Mouse (Mus musculus) MN1 (cell line): ENCODE data around the gene Adamts4.
A peak's percentile ranks its signal among the peaks of the same experiment; 100 is the strongest.
"Not testable (repeated sequence)": the region's sequence is repeated elsewhere in the genome, so short reads cannot be mapped to it uniquely, and the experiment has no call there.

ENCODE experiments used
- DNase-seq: peaks from one replicate; pipeline ENCODE4 v3.0.0-alpha.2; 2016; ENCODE audit warnings: low spot score

The Adamts4 gene

GRCm38 (mm10) chr1:171279012-171279705, 28.9 kb downstream of the Adamts4 start:
- DNase-seq: no peak

DNA sequence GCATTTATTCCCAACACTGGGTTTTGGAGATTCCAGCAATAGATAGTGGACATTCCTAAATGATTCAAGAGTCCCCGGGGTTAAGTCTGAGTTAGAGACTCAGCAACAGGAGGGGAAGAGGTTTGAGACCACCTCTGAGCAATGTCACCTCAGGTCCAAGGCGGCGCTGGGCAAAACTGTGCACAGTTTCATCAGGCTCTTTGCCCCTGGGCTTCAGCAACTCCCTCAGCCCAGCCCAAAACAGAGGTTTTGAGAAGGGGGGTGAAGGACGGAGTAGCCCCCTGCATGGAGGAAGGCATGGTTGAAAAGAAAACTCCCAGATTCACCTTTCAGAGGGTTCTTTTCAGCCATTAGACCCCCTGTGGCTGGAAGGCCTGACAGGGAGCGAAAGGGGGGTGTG, 29.5 kb downstream of the Adamts4 start:
- no peak for DNase-seq

DNA sequence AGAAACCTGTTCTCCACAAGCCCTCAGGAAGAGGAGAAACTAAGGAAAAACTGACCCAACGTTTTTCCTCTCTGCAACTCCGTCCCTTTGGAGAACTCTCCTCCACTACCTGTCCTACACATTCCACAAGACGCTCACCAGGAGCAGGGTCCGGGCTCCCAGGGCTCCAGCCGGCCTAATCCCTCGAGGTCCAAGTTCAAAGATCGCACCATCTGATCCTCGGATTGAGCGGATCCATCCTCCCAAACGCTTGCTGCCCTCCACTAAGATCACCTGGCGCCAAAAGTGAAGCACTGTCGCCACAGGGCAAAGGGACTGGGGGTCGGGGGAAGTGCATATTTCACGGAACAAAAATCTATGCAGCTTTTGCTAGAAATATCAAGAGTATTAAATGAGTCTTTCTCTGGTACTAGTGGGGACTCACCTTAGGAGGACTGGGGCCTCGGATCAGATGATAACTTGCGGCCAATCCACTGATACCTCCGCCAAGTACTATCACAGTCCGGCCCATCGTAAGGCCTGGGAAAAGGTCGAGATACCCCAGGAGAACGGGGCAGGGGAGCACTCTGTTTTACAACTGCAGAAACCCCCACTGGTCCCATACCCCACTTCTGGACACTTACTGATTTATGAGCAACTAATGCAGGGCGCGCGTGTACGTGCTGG, 30.2 kb downstream of the Adamts4 start:
- peak; percentile 38 for DNase-seq

DNA sequence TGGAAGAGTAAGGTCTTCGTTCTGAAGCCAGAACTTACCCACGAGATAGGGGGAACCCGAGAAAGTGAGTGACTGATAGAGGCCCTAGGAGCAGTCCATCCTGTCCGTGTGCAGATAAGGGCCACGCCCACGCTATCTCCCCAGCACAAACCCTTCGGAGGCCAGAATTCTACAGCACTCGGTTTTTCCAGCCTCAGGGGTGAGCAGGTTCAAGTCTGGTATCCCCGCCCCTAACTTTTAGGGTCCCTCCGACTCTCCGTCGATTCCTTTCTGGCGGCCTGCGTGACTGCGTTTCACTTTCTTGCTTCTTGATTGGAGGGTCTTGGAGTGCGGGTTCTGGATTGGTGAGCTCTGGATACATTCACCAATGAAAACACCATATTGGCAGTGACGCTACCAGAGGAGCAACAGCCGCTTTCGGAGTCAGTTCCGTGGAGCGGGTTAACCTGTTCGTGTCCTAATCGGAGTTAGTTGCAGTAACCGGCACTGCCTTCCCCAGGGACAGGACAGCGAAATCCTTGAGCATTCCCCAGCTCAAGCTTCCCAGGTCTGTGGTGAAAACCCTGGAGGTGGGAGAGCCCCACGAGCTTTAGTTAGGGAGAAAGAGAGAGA, 30.8 kb downstream of the Adamts4 start, which contains the start of gene Ppox:
Gene Ppox, minus strand, starts transcription at position 271 of the 612 bp plus-strand sequence.
- peak; percentile 98 for DNase-seq

GRCm38 (mm10) chr1:171281528-171281923, 31.3 kb downstream of the Adamts4 start:
- DNase-seq: peak; percentile 89

DNA sequence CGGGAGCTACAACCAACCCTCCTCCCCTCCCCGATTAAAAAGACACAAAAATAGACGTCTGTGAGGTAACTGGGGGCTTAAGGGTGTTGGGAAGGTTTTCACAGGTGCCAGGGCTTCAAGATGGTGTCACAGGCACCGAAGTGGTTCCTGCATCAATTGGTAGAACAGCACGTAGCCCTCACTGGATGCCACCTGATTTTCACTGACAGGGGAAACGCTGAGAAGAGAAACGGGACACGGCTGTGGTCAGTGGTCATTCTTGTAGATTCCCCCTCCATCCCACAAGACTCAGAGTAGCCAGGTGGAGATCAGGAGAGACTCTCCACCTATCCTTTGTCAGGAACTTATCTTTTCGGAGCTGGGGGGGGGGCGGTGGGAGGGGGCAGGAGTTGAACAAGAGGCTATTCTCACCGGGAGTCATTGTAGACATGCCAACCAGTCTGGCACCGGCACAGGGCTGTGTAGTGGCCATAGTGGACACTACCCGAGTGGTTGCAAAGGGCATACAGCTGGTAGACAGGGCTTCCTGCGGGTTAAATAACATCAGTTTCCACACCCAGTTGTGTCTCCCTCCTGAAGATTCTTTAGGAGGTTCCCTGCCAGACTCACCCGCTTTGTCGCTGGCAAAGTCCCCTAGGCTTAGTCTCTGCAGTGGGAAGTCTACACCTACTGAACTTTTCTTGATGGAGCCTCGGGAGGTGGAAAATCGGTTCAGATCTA, 32.0 kb downstream of the Adamts4 start:
- DNase-seq: no peak

DNA sequence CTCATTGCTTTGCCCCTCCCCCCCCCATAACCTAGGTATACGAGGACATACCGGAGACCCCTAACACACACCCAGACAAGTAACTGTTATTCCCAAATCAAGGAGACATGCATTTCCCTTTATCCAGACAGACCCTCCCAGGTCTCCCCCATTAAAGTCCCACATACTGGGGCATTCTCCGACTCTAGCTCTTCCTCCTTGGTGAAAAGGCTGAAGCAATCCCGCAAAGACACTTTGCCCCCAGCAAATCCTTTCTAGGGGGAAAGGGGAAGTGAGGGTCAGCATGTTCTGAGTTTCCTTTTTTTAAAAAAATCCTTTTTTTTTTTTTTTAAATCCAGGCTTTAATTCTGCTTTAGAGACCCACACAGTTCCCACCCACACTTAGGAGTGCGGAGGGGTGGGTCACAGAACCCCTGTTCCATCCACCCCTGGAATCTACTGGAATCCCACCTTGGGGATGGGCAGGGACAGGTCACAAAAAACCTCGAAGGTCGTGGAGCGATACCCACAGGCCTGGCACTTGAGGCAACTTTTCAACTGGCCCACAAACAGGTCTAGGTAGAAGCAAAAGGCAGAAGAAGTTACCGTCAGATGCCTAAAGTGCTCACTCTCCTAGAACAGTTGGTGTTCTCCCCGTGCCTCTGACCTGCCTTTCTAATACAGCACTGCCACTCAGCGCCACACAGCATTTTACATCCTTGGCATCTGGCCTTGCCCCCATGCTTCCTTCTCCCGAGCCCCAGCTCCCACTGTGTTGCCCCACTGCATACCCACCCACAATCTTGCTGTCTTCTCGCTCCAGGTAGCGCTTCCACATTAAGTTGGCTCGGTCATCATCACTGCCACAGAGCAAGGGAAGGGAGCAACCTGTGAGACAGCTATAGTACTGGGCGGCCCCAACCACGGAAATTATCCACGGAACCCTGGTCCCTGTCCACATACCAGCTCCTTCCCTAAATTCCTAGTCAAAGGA, 33.3 kb downstream of the Adamts4 start:
- DNase-seq: no peak

DNA sequence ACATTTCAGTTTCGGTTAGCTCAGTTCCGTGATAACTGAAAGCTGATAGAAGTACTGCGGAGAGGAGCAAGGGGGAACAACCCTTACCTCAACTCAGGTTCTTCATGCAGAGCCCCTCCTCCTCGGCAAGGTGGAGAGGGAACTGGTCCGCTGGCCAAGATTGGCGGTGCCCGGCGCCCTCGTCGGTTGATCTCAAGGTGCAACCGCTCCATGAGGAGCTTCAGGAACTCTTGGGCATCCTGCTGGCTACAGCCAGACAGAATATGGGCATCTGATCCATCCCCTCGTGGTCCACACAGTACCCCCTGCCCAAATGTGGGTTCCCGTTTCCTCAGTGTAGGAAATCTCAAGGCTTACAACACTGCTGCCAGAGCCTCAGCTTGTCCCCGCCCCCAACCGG, 34.3 kb downstream of the Adamts4 start:
- DNase-seq: no peak

GRCm38 (mm10) chr1:171285096-171285892, 35.1 kb downstream of the Adamts4 start:
- DNase-seq: no peak

DNA sequence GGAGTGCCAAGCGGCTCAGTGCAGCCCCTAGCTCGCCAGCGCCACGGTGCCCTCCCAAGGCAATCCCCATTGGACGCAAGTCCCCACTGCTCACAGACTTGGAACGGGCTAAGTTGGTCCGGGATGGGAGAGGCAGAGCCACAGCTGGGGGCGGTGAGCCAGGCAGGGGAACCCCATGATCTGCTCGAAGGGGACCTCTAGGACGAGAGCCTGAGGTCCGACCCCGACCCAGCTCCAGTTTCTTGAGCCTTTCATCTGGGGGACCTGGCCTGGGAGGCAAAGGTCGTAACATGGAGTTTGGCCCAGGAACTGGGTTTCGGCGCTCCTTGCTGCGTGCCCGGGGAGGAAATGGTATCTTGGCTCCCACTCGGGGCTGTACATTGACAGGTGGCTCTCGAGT, 36.3 kb downstream of the Adamts4 start:
- no peak for DNase-seq

DNA sequence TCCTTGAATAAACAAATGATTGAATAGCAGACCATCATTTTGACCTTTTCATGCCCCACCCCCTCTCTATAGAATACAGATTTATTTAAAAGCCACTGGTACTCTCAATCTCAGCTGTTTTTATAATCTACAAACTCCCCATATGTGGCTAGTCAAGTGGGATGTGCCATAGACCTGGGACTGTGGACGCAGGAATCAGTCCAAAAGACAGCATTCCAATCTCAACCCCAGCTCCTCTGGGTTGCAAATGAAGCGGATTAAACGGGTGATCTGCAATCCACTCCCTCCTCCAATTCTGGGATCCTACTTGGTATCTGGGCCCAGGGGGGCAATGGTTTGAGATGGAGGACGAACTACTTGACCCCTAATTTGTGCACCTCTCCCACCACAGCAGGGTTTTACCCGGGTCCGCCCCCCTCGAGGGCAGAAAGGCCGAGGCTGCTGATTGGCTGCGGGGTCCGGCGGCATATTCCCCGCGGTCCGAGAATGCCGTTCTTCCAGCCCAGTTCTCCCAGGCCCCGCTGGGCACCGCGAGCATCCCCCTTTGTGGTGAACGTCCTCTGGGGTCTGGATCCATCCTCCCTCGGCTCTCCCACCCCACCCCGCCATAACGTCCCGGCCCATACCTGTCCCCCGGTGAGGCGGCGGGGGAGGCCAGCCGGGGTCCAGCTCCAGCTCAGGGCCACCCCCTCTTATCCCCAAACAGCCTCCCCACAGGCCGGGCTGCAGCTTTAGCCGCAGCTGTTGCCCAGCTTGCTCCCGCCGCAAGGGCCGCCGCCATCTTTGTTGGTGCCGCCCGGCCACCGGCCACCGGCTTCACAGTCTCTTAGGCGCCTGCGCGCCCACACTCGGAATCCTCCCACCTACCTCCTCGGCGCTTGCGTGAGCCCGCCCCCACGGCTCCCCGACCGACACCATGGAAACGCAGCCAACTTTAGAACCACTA, 37.2 kb downstream of the Adamts4 start, which contains the start of gene Usp21:
Gene Usp21, minus strand, starts transcription at position 856 of the 946 bp plus-strand sequence.
- peak; percentile 95 for DNase-seq

GRCm38 (mm10) chr1:171288328-171288727, 38.1 kb downstream of the Adamts4 start:
- DNase-seq: no peak

GRCm38 (mm10) chr1:171293351-171293750, 43.1 kb downstream of the Adamts4 start:
- peak; percentile 45 for DNase-seq

GRCm38 (mm10) chr1:171293906-171294297, 43.7 kb downstream of the Adamts4 start:
- DNase-seq: peak; percentile 54

- peak; percentile 92 for DNase-seq
These were observed 44.3 kb downstream of the Adamts4 start, which contains the start of gene Ufc1 for GRCm38 (mm10) chr1:171294298-171295062. Ufc1 (minus strand) TSS chr1:171295024.

GRCm38 (mm10) chr1:171295063-171295402, 44.8 kb downstream of the Adamts4 start:
- DNase-seq: no peak

GRCm38 (mm10) chr1:171298226-171298625, 48.0 kb downstream of the Adamts4 start:
- DNase-seq: no peak

GRCm38 (mm10) chr1:171306157-171306556, 55.9 kb downstream of the Adamts4 start:
- DNase-seq: not testable (repeated sequence)
